Mouse (Mus musculus) cortical plate, adult 2 months (tissue): Measurements from ENCODE around the gene Nedd1.

ENCODE experiments used
- CTCF ChIP-seq: fragments of 200-500 bp; IDR thresholded peaks from 2 replicates; pipeline ENCODE4 v1.5.1; 2011; ENCODE audit warnings: mild to moderate bottlenecking, control low read depth, low read length; ENCODE audit not compliant: insufficient read depth; ENCODE audit errors: extremely low read depth
- POLR2A ChIP-seq: fragments of 200-500 bp; IDR thresholded peaks from 2 replicates; pipeline ENCODE4 v1.6.1; 2011; ENCODE audit warnings: mild to moderate bottlenecking, low read length, control low read depth; ENCODE audit not compliant: insufficient read depth; ENCODE audit errors: extremely low read depth

DNA sequence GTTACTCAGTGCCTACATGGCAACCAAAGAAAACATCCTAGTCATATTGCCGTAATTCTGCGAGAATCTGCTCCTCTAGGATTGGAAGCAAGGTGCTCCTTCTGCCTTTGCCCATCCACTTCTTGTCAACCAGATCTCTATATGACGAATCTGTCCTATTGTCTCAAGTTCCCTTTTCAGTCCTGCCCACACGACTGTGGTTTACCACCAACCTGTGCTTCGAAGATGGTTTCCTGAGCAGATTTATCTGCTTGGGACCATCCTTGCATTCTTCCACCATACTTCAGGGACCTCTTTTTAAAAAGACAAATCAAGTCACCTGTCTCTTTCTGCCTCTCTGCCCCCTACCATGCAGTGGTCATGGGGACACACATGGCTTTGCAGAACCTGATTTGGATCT is 56.9 kb downstream of the Nedd1 start:
- TF ChIP-seq CTCF (no peak), POLR2A (no peak)
